Mouse (Mus musculus): ENCODE results near the gene Osgep. TPM values are rescaled to one million over a fixed set of nuclear protein-coding genes. Genes with fewer than 3 reads are reported as not detected.
"Not testable (repeated sequence)": the region's sequence is repeated elsewhere in the genome, so short reads cannot be mapped to it uniquely, and the experiment has no call there.

Osgep gene
- total RNA-seq (2021): 10 to 100 TPM; 59.4 to 63.9 TPM
- long read RNA-seq, experiment 1, transcript Osgep-202 (11 exons, 3,388 nt): major isoform, 118 of 129 reads
- long read RNA-seq, experiment 1, partial matches to known transcripts: 4 of 129 reads
- long read RNA-seq, experiment 1, other reads (novel, unspliced or antisense): 6 of 129 reads
- long read RNA-seq, experiment 2, transcript Osgep-202 (11 exons, 3,388 nt): major isoform, 85 of 97 reads
- long read RNA-seq, experiment 2, partial matches to known transcripts: 6 of 97 reads
- long read RNA-seq, experiment 2, other reads (novel, unspliced or antisense): 6 of 97 reads

DNA sequence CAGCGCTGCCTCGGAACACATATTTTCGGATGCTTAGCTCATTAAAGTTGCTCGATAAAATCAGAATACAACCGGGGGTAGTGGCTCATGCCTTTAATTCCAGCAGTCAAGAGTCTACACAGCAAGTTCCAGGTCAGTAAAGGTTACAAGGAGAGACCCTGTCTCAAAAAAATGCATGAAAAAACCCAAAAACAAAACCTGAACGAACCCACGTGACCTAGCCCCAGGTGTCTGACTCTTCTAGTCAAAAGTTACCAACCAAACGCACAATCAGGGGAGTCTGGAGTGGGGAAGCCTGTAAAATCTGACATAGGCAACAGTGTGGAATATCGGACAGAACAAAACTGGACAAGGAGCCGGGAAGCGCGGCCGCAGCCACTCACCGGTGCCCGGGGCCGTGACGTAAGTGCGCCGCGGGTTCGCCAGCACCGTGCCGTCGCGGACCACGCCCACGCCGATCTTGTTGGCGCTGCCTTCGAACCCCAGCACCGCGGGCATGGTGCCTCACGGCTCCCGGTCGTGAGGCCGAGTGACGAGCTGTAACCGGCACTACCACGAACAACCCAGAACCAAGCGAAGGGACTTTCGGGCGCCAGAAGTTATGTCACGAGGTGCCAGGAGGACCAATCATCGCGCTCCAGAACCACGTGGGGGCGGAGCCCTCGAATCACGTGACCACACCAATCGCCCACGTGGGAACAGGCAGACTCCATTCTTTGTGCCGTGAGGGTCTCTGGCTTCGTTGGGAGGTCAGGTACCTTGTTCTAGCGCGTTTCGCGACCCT, at the start of gene Osgep, which contains the start of gene Apex1:
Osgep (minus strand) TSS at position 613 of the 784 bp plus-strand sequence.
Apex1 (plus strand) TSS at position 688 of the 784 bp plus-strand sequence.
- intact Hi-C loops (cut with DNase I): loop anchor here (5.0 kb wide), 3 partner anchors 52 to 138 kb away; partner anchors contain the start of genes Ccnb1ip1, Parp2 and Tep1
- DNase-seq: peak; percentile 92 to 93

DNA sequence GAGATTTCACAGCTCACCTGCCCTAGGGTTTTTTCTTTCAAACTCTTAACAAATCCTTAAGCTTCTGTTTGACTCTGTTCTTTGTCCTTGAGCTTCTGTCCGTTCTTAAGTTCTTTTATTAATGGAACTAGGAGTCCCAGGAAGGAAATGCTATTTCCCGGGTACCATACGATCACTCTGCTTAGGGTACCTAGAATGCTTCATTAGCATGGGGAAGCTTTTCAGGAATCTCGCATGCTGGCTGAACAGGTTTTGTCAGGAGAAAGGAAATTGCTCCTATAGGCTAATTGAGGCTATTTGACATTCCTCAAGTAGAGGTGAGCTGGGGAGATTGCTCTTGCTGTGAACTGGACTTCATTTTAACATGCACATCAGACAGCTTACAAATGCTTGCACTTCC, 49.0 kb upstream of the Osgep start:
- intact Hi-C loops (cut with DNase I): no loop called here
- DNase-seq: no peak

GRCm38 (mm10) chr14:50973054-50973453, 48.4 kb upstream of the Osgep start:
- DNase-seq; intact Hi-C loops (cut with DNase I): not testable (repeated sequence)

GRCm38 (mm10) chr14:50970822-50971221, 46.1 kb upstream of the Osgep start:
- intact Hi-C loops (cut with DNase I): no loop called here
- DNase-seq: no peak

- DNase-seq: peak in 1 of 2 experiments; percentile 37
- intact Hi-C loops (cut with DNase I): no loop called here
Measured at GRCm38 (mm10) chr14:50969558-50970544, 45.2 kb upstream of the Osgep start.

DNA sequence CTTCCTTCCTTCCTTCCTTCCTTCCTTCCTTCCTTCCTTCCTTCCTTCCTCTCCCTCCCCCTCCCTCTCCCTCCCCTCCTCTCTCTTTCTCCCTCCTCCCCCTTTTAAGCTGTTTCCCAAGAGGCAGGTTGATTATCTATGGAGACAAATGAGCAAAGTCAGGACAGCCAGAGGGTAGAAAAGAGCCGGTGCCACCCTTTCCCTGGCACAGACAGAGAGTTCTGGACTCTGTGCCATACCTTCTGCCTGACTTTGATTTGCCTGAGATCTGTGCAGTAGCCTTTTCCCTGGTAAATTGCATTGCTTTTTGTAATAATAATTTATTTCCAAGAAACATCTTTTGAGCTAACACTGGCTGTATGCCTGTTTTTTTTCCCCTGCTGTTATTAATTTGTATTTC, 44.3 kb upstream of the Osgep start:
- no peak for DNase-seq
- intact Hi-C loops (cut with DNase I): no loop called here

DNA sequence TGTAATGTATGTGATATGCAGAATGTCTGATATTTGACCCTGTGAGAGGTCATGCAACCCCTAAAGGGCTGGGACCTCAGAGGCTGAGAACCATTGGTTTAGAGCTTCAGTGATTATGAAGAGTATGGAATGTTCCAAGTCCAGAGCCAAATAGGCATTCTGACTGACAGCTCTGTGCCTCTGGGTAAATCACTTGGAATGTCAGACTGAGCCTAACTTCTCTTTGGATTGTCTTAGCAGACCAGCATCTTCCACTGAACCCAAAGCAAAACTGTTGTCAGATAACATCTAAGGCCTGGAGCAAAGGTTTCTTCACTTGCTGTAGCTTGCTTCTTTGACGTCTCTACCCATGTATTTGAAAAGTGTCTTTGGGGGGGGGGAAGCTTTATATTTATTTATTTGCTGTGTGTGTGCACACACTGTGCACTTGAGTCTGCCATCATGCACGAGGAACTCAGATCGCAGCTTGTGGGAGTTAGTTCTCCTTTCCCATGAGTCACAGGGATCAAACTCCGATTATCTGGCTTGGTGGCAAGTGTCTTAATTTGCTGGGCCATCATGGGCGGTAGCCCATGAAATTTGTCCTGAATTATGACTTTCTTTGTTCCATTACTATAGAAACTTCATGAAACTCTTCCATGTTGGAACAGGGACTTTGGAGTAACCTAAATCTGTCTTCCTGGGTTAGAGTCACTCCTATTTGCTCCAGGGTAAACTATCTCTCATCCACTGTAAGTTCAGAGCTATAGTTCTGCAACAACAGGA, 43.7 kb upstream of the Osgep start:
- intact Hi-C loops (cut with DNase I): no loop called here
- DNase-seq: no peak

DNA sequence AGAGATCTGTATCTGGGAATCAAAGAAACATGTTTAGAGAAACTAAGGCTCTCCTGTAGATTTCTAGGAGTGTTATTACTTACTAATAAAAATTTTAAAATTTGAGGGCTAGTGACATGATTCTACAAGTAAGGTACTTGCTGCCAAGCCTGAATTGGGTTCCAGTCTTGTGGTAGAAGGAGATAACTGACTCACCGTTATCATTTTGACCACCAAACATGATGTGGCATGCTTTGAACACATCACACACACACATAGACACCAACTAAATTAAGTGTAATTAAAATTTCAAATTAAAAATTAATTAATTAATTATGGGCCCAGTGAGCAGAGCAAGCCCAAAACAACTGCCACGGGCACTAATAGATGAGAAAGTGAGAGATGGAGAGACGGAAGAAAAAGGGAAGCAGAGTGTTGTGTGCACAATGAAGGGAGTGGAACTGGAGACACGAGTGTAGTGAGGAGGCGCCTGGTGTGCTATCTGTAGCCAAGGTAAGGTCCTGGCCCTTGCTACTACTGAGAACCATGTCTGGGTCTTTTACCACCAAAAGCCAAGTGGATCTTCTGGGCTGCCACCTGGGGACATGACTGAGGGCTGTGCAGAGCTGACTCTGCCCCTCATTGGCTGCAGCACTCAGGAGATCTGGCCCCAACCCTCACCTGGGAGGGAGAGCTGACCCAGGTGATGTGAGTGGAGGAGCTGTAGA, 33.7 kb upstream of the Osgep start:
- intact Hi-C loops (cut with DNase I); DNase-seq: not testable (repeated sequence)

- DNase-seq; intact Hi-C loops (cut with DNase I): not testable (repeated sequence)
Measured at GRCm38 (mm10) chr14:50957146-50957545, 32.5 kb upstream of the Osgep start.

DNA sequence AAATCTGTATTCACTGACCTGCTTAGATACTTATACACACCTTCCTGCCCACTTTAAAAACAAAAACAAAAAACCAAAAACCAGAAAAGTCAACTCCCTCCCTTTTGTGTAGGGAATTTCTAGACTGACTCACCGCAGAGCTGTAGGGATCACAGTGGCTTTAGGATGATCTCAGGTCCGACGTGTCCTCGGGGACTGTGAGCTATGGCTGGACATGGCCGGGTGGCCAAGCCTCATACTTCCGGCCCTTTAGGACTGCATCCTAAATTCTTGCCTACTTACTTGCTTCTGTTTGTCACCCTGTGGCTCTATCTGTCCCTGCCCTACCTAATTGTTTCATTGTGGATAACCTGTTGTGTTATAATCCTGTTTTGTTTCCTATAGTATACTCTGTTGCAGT, 32.0 kb upstream of the Osgep start:
- intact Hi-C loops (cut with DNase I): not testable (repeated sequence)

DNA sequence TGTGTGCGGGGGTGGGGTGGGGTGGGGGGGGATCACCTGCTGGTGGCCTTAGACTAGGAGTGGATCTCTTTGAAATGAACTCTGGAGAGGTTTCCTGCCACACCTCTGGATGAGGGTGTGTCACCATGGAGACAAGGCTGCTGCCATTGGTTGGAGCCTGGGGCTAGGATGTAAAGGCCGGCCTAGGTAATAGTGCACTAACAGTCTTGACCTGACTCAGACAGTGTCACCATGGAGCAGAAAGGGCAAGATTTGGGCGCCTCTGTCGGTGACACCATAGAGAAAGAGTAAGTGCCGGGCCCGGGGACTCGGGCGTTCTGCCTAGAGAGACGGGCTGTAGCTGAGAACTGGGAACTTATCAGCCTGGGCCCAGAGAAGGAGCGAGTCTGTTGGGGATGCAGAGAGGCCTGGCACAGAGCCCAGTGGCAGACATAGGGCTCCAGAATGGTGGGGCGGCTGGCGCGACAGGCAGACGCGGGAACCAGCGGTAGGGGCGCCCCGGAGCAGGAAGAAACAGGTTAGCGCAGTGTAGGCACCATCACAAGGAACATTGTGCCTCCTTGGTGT, 31.3 kb upstream of the Osgep start, which contains the start of gene Pnp2:
Pnp2 (plus strand) TSS at position 51 of the 567 bp plus-strand sequence.
- DNase-seq: peak; percentile 45 to 62
- intact Hi-C loops (cut with DNase I): not testable (repeated sequence)

More for the DNA sequence above, 32.0 kb upstream of the Osgep start:
- DNase-seq: not testable (repeated sequence)

DNA sequence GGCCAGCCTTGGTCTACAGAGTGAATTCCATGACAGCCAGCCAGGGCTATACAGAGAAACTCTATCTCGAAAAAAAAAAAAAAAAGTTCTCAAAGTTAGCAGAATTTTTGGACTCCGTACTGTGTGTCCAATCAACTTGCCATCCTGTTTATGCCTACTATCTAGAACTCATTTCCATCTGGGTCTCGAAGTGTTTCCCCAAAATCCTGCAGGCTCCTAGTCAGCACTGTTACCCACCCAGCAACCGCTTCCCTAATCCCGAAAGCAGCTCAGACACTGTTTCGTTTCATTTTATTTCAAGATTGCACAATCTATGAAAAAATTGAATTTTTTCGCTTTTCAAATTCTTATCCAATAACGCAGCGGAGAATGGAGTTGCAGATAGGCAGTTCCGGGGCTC, 30.8 kb upstream of the Osgep start:
- DNase-seq: no peak
- intact Hi-C loops (cut with DNase I): no loop called here

DNA sequence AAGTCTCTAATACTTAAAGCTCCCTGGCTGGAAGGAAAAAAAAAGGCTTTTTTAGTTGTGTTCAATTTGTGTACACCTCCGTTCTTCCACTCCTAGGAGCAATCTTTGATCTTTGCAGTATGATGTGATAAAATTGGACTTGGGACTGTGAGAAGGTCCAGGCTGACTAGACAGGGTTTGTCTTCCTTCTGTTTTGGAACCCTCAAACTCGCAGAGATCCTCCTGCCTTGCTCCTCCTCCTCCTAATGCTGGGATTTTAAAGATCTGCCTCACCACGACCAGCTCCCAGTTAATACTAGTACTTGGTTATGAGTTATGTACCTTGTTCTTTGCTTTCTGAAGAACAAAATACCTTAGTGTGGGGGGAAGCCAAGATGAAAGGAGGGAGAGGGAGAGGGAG, 20.8 kb upstream of the Osgep start:
- intact Hi-C loops (cut with DNase I): loop anchor here (2.0 kb wide), 1 partner anchor 15 kb away; no protein-coding TSS in a partner anchor
- not testable (repeated sequence) for DNase-seq

- not testable (repeated sequence) for DNase-seq
- intact Hi-C loops (cut with DNase I): loop anchor here (2.0 kb wide), 1 partner anchor 16 kb away; no protein-coding TSS in a partner anchor
Measured at GRCm38 (mm10) chr14:50945081-50945480, 20.4 kb upstream of the Osgep start.

DNA sequence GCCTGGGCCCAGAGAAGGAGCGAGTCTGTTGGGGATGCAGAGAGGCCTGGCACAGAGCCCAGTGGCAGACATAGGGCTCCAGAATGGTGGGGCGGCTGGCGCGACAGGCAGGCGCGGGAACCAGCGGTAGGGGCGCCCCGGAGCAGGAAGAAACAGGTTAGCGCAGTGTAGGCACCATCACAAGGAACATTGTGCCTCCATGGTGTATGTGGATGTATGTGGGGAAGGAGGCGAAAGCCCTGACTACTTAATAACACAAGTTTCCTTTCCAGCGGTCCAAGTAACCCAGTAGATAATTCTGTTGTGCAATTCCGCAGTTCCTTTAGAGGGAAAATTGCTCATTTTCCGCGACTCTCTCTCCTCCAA, 20.0 kb upstream of the Osgep start:
- DNase-seq: not testable (repeated sequence)
- intact Hi-C loops (cut with DNase I): loop anchor here (2.0 kb wide), 1 partner anchor 16 kb away; no protein-coding TSS in a partner anchor

- peak; percentile 93 to 94 for DNase-seq
- intact Hi-C loops (cut with DNase I): loop anchor here (2.0 kb wide), 1 partner anchor 17 kb away; no protein-coding TSS in a partner anchor
Measured at GRCm38 (mm10) chr14:50943932-50944667, 19.4 kb upstream of the Osgep start, which contains the start of gene Gm49342. Gm49342 (plus strand) TSS chr14:50944517.

DNA sequence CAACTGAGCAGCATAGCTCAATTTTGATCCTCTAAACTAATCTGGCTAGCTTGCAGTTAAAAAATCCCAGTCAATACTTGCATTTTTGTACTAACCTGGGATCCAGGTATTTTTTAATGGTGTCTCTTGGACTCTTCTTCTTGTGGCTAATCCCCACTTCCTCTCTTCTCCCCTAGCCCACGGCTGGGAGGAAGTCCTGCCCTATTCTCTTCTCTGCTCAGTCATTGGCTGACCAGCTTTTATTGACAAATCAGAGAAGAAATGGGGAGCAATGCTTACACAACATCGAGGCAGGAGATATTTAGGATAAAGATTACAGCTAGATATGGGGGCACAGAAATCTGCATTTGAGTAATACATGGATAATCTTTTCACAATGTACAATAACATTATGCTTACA, 14.2 kb upstream of the Osgep start:
- intact Hi-C loops (cut with DNase I): loop anchor here (5.0 kb wide), 1 partner anchor 127 kb away; no protein-coding TSS in a partner anchor
- no peak for DNase-seq
